Mouse (Mus musculus) right cerebral cortex, postnatal 25 days (tissue): ENCODE results near the gene Stim1.
"Not testable (repeated sequence)": the region's sequence is repeated elsewhere in the genome, so short reads cannot be mapped to it uniquely, and the experiment has no call there.

ENCODE experiments used
- DNase-seq: peaks from one replicate; pipeline ENCODE4 v3.0.0; 2022

Gene Stim1

DNA sequence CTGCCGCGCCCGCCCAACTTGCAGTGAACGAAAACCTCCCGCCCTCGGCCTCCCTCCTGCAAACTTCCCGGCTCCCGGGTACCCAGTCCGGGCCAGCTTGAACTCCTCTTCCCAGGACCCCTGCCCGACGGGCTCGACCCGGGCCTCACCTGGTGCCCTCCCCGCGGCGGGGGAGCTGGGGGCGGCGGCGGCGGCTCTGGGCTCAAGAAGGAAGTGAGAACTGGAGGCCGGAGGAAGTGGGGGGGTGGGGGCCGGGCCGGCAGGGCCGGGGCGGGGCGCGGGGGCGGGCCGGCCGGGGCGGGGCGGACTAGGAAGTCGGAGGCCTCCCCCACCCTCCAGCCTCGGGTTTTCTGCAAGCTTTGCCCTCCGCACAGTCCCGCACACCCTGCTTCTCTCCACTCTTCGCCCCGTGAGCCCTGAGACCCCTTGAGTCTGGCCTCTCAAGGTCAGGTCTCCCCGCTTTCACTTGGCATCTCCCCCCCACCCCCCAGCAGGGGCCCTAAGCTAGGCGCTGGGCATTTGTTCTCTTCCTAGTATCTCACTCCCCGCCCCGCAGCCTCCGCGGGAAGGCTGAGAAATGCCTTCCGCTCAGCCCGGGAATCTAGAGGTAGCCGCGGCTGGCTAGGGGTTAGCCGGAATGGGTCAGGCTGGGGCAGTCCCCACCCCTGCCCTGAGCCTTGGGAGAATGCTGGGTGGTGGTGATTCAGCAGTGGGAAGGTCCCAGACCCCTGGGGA lies 17.5 kb upstream of the Stim1 start:
- peak; percentile 61 for DNase-seq

DNA sequence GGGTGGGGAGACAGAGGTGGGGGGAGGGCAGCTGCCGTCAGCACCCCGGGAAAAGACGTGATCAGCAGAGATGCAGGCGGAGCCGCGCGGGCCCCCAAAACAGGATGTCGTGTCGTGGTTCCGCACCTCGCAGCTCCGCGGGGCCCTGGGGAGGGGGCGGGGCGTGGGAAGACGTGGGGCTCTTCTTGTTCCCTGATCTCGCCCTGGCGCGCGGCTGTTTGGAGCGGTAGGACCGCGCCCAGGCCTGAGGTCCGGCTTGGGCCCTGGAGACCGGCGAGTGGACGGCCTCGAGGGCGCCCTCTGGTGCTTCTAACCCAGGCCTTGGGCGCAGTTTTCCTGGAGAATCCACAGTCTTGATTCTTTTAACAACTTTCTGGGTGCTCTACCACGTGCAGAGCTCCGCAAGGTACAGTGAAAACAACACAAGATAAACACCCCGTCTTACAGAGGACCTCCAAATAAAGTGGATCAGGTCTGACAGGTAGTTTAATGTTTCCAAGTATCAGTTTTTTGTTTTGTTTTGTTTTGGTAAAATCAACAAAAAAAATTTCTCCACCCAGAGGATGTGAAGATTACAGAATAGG lies 16.9 kb upstream of the Stim1 start:
- peak; percentile 87 for DNase-seq

DNA sequence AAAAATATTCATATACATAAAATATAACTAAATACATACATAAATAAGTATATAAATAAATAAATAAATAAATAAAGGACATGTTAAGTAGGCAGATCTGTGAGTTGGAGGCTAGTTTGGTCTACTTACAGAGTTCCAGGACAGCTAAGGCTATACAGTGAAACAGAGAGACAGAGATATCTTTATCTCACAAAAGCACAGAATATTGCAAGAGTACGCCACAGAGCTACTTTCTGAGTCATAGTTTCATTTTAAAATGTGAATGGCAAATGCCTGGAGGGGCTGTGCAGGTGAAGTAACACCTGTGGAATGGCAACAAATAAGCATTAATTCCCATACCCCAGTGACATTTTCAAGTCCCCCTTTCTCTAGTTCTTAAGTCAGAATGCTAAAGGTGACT lies 14.0 kb upstream of the Stim1 start:
- no peak for DNase-seq

DNA sequence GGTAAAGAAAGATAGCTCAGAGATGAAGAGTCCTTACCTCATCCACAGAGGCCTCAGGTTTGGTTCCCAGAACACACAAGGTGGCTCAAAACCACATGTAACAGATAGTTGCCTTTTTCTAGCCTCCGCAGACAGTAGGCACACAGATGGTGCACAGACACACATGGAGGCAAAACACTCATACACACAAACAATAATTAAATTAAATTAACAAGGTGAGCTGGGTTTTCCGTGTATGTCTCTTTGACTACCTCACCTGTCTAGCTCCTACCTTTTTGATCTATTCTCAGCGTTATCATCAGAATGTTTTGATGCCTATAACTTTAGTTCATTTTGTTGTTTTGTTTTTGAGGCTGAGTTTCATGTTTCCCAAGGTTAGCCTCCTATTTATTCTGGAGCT lies 11.7 kb upstream of the Stim1 start, which contains the start of gene Rhog:
Rhog (minus strand) TSS at position 101 of the 400 bp plus-strand sequence.
- DNase-seq = no peak

DNA sequence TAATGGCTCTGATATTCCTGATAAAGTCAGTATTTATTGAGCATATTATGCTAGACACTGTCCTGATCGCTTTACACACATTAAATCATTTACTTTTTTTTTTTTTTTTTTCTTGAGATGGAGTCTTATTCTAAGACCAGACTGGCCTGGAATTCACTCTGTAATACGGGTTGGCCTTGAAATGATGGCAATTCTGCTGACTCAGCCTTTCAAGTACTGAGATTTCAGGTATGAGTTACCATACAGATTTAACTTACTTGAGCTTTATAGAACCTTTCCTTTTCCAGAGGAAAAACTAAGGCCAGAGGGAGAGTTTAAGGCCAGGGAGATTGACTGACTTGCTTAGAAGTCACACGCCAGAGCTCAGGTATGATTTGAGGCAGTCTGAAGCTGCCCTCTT lies 11.0 kb upstream of the Stim1 start:
- DNase-seq = no peak

DNA sequence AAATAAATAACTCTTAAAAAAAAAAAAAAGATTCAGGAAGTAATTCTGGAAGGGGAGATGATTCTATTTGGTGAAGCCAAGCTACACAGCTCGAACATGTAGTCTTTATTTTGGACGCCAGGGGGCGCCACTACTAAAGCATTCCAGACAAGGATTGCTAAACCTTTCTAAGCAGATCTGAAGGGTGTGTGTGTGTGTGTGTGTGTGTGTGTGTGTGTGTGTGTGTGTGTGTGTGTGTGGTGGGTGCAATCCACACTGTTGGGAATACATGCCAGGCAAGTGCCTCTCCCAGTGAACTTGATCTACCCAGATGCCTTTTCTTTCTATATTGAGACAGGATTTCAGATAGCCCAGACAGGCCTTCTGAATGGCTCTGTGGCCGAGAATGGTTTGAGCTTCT lies 9.4 kb upstream of the Stim1 start:
- peak; percentile 57 for DNase-seq

DNA sequence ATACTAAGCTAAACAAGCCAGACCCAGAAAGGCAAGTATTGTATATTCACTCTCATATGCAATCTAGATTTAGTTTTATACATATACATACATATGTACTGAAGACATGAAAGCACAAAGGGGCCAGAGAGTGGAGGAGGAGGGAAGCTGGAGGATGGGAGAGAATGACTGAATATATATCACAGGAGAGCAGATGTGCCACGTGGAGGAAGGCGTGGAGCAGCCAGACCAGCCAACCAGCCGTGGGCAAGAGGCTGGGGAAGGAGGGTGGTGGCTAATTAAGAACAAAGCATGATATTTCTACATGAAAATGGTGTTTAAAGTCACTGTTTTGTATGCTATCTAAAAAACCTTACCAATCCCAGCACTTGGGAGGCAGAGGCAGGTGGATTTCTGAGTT lies 8.9 kb upstream of the Stim1 start:
- no peak for DNase-seq

DNA sequence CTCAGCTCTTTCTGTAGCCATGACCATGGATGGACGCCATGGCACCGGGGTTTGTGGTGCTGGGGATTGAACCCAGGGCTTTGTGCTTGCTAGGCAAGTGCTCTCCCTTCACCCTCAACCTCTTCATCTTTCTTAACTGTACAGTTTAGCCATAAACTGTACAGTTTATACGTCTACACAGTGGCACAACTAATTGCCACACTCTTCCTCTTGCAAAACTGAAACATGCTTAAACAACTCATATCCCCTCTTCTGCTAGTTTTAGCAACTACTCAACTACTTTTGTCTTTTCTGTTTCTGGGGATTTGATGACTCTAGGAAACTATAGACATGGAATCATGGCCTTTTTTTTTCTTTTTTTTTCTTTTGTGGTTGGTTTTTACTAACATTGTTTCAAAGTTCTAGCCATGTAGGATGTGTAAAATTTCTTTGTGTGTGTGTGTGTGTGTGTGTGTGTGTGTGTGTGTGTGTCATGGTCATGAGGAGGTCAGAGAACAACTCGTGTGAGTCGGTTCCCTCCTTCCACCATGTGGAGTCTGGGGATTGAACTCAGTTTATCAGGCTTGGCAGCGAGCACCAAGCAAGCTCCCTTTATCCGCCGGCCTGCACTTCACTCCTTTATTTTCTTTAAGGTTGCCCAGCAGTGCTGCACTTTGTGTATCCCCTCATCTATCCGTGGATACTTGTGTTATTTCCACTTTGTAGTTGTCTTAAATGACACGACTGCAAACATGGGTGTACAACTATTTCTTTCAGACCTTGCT lies 7.7 kb upstream of the Stim1 start:
- DNase-seq = no peak

DNA sequence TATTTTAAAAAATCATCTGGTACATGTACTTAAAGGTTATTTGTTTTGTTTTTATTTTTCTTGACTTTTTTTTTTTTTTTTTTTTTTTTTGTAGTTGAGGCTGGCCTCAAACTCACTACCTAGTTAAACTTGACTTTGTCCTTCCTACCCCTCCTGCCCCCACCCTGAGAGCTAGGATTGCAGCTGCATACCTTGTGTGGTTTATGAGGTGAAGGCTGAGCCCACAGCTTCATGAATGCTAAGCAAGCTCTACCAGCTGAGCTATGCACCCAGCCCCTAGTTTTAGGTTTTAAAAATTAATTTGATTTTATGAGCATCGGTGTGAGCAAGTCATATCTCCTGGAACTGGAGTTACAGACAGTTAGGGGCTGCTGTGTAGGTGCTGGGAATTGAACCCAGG lies 7.1 kb upstream of the Stim1 start:
- no peak for DNase-seq

DNA sequence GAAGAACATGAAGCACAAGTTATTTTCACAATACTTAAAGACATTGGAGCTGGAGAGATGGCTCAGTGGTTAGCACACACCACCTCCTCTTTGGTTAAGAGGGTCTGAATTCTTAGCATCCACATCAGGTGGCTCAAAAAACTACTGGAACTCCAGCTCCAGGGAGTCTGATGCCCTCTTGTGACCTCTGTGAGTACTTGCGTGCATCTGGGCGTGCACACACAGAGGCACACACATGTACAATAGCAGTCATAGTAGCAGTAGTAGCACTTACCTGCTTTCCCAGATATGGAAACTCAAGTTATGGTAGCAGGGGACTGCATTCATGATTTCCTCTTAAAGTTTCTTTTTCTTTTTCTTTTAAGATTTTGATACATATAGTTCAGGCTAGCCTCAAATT lies 4.6 kb upstream of the Stim1 start:
- no peak for DNase-seq

DNA sequence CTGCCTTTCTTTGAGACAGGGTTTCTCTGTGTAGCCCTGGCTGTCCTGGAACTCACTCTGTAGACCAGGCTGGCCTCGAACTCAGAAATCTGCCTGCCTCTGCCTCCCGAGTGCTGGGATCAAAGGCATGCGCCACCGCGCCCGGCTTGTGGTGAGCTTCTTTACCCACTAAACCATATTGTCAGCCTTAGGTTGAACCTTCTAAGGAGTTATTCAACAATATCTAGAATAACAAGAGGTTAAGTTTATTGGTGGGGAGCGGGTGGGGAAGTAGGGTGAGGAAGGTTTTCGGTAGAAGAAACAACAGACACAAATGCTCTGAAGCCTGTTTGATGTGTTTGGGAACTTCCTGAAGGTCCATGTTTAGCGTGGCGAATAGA lies 1.6 kb upstream of the Stim1 start:
- DNase-seq = not testable (repeated sequence)

DNA sequence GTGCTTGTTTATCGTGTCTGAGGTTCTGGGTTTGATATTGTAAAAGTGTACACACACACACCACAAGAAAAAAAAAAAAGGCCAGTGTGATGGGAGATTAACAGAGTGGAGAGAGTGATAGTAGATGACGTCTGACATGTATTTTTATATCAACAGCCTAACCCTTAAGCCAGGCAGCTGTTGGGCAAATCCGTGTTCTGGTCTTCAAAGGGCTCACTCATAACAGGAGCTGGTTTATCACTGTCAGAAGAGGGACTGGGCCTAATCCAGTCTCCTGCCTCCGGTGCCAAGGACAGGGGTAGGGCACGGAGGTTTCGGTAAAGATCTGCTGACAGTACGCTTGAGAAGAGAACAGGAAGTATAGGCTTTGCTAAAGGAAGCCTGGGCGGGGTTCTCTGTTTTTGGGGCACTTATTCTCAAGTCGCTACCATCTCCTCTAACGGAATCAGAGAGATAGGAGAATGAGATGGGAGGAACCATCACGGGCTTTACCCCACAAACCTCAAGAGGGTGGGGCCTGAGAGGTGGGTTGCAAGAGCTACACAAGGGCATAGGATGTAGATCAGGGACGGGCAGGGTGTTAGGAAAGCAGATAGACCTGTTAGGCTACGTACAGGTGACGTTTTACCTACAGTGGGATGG lies 1.1 kb upstream of the Stim1 start:
- DNase-seq = no peak

DNA sequence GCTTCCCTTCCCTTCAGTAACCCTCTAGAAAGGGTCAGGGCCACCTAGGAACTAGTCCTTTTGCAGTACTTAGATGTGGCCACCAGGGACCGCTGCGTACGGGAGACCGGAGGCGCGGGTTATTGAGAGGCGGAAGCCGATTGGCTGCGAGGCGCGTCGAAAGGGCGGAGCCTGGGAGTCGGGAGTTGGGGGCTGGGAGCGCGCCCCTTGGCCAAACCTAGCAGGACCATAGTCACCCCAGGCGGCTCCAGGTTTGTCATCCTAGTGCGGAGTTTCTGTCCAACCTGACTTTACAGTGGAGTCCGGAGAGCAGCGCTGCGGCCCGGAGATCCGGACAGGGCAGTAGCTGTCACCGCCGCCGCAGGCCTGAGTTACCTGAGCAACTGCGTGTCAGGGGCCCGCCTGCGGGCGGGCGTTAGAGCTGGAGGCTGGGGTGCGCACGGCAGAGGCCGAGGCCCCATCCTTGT lies 460 bp upstream of the Stim1 start:
- DNase-seq = peak; percentile 93

DNA sequence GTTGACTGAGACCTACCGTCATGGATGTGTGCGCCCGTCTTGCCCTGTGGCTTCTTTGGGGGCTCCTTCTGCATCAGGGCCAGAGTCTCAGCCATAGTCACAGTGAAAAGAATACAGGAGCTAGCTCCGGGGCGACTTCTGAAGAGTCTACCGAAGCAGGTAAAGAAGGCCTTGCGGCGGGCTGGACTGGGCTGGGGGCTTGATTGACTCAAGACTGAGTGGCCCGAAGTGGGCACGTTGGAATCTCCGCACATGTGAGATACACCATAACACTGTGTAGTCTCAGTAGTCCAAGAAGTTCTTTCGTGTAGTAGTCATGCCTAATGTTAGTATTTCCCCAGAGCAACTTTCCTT lies 766 bp downstream of the Stim1 start:
- no peak for DNase-seq

DNA sequence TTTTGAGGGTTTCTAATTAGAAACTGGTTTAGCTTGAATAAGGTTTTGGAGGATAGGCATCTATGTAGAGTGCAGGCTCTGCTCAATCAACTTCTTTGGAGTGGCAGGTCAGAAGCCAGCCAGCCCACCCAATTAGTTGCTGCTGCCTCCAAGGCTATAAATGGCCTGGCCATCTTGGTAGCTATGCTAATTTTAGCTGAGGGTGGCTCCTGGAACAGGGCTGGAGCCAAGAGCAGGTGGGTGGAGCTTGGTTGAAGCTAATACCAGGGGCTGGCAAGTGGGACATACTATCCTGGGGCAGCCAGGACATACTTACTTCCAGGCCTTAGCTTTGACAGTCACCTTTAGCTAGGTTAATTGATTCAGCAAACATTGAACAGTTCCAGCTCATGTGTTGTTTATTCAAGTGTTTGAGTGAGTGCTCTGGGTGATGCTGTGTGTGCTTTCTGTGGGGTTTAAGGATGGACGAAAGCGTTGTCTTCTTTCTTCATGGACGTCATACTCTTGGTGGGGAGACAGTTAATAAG lies 4.9 kb downstream of the Stim1 start:
- no peak for DNase-seq

DNA sequence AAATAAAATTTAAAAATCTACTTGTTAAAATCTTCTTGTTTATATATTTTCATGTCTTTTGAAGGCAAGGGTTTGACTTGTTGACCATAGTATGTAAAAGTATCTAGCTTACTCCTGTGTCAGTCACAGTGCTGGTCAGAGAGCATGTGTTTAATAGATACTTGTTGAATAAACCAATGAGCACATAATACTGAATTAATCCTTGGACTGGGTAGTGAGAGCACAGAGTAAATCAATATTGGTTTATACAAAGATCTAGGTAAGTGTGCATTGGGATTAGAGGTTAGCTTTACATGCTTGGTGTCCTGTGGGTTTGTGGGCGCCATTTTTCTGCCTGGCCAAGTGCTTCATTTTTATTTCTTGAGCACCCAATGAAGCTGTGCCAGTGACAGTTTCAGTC lies 13.8 kb downstream of the Stim1 start:
- no peak for DNase-seq

DNA sequence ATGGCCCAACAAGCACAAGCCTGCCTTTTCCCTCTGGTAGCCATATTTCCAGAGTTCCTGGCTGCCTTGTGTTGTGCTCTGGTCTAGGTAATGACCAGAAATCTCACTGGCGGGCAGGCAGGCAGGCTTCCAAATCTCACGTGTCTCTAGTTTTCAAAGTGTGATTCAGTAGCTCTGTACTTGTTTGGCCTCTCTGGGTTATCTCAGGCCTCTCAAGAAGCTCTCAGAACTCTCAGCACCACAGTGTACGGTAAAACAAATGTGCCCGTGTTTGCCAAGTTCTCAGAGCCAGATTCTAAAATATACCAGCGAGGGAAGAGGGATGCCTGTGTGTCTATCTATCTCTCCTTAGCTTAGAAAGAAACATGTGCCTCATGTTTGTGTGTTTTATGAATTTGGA lies 14.7 kb downstream of the Stim1 start:
- no peak for DNase-seq

DNA sequence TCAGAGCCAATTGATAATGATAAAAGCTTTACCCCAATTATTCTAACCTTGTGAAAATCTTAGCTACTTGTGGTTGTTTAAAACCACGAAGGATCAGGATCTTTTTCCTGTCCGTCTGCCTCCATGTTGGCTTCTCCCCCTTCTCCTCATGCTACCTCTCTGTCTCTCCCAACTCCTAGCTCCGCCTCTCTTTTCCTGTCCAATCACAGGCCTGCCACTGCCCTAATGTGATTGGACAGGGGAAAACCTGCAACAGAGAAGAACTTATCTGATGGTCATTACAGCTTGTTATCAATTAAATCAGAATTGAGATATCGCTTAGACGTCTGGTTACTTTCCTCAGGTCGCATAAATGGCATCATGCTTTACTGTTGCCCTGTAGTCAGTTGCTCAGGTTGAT lies 21.9 kb downstream of the Stim1 start:
- DNase-seq = no peak

DNA sequence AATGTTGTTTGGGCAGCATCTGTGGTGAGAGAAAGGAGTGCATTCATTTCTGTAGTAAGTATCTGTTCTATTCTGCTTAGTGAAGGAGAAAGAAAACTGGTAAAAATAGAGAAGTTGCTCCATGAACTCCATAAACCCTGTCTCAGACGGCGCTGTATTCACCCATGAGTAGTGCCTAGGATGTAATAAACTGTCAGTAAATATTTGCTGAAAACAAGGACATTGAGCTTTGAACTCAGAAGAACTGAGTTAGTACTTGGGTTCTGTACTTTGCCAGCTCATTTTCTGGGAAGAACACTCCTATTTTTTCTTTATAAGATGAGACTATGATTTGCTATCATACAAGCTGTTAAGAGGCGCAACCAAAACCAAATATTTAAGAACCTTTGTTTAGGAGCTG lies 24.6 kb downstream of the Stim1 start:
- DNase-seq = no peak

DNA sequence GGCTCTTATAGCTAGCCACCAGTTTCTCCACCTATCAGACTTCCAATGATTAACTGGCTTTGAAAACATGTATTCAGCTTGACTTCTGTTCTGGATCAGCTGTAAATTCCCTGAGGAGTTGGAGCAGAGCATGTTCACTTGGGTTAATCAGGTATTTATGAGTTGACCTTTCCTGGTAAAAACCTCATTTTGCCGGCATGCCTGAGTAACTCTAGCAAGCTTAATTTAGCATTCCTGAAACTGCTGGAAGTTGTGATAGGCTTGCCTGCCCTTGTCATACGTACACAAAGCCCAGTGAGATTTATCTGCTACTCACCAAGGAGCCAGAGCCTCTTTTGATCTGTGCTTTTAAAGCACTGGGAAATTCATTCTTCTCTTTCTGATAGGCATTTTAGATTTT lies 25.6 kb downstream of the Stim1 start:
- DNase-seq = no peak

DNA sequence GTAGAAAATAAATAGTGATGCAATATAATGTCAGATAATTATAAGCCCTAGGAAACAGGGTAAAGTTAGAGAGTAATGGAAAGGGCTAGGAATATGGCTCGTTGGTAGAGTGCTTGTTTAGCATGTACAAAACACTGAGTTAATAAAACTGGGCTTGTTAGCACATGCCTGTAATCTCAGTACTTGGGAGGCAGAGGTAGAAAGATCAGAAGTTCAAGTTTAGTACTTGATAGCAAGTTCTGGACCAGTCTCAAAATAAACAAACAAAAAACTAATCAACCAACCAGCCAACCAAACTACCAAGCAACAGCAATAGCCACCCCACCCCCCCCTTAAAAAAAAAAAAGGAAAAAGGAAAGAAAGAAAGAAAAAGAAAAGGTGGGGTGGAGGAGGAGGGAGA lies 33.2 kb downstream of the Stim1 start:
- no peak for DNase-seq

DNA sequence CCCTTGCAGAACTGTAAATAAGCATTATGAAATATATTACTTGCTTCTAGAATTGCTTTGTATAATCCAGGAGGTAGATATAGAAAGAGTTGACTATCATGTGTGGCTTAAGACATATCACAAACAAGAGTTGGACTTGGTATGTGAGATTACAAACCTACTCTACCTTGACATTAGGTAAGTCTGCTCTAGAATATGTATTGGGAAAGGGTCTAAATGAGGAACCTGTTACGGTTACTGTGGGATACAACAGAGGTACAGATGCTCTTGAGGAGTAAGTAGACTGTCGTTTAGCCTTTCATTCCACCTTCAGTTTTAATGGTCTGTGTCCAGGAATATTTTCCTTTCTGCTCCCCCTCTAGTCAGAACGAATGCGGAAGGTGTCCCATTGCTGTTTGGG lies 34.9 kb downstream of the Stim1 start:
- no peak for DNase-seq

DNA sequence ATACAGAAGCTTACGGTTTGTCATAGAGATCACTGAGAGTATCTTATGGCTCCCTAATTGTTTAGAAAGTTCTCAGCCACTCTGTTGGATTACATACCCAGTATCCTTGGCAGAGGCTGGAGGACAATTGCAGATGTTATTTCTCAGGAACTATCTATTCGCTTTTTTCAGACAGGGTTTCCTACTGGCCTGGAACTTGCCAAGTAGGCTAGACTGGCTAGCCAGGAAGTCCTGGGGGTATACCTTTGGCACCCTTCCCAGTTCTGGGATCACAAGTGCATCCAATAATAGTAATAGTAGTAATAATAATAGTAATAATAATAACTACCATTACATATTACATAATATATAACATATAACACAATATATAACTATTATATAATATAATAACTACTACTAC lies 38.0 kb downstream of the Stim1 start:
- no peak for DNase-seq

DNA sequence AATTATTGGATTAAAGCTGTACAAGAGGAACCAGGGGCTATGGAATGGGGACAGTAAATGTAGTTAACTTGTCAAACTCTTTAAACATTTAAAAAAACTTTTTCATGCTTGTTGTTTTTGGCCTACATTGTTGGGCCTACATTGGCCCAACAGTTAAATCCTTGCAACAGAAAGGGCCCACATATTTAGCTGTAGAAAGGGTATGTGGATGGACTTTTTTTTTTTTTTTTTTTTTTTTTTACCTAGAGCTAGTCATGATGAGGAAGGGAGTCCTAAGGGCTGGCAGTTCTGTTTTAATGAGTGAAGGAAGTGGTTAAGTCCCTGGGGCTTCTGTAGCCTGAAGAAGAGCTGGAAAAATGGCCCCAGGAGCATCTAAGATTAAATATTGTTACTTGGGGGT lies 42.7 kb downstream of the Stim1 start:
- no peak for DNase-seq
